Mouse (Mus musculus) lung, postnatal 0 days (tissue): ENCODE results near the gene Ccl2.

Experiments
- CTCF ChIP-seq: IDR thresholded peaks from 2 replicates; pipeline ENCODE4 v1.5.1; 2016; ENCODE audit warnings: antibody characterized with exemption, mild to moderate bottlenecking
- EP300 ChIP-seq: IDR thresholded peaks from 2 replicates; pipeline ENCODE4 v1.6.1; 2016; ENCODE audit warnings: antibody characterized with exemption, mild to moderate bottlenecking, control low read depth

GRCm38 (mm10) chr11:82073686-82074085 is 38.3 kb downstream of the Ccl2 start:
- TF ChIP-seq CTCF, result no peak
- no peak for TF ChIP-seq EP300
